ENCODE assay signal across 13 mouse cellular contexts in genomic region chr1:161196364-161196763, GRCm38 (mm10). TPM values are rescaled to one million over a fixed set of nuclear protein-coding genes. Genes with fewer than 3 reads are reported as not detected.
DNase-seq lines count a peak whose midpoint lies in the region; ATAC-seq and TF ChIP-seq lines count a peak whose summit lies in the region.
"Not testable (repeated sequence)": the region's sequence is repeated elsewhere in the genome, so short reads cannot be mapped to it uniquely, and the experiment has no call there.
"Had no signal": no experiment of that assay in that cellular context is flagged by ENCODE, and none has a peak within 500 bp of the region (broad histone marks: within the 10 kb centered on the region; RNA-seq: fewer than 3 reads in every experiment).

No protein-coding gene starts in this region.

- DNase-seq in MEL (ENCODE audit: low read depth, low spot score); midbrain, embryonic 11.5 days (ENCODE audit: low spot score, missing footprints): not testable (repeated sequence)

- peak; percentile 15 for ATAC-seq in granulocyte monocyte progenitor cell, adult 5-6 weeks (replicated peaks; ENCODE audit: poor library complexity, severe bottlenecking)
- ATAC-seq in hindbrain, embryonic 12.5 days (ENCODE audit: low FRiP score); kidney, embryonic 15.5 days (replicated peaks; ENCODE audit: low FRiP score); liver, embryonic 12.5 days; midbrain, embryonic 11.5 days (ENCODE audit: low FRiP score); neural tube, embryonic 15.5 days (ENCODE audit: low FRiP score): not testable (repeated sequence)

- H3K4me2 ChIP-seq in hindbrain, embryonic 12.5 days (replicated peaks) = peak overlapping the region; percentile 64
- H3K4me2 ChIP-seq in kidney, embryonic 15.5 days = peak overlapping the region; percentile 65
- H3K4me2 ChIP-seq in liver, embryonic 12.5 days = peak overlapping the region; percentile 77
- peak overlapping the region; percentile 55; the same call in 1 of the 2 replicates for H3K4me2 ChIP-seq in midbrain, embryonic 11.5 days
- H3K4me2 ChIP-seq in neural tube, embryonic 15.5 days = peak overlapping the region; percentile 65

- not testable (repeated sequence) for H3K27me3 ChIP-seq in MEL (ENCODE audit: control insufficient read depth in 1 of 2, insufficient read depth in 2 of 2, low read length in 2 of 2); hindbrain, embryonic 12.5 days; kidney, embryonic 15.5 days; liver, embryonic 12.5 days (replicated peaks); midbrain, embryonic 11.5 days (ENCODE audit: control insufficient read depth, insufficient read depth, low read length); neural tube, embryonic 15.5 days (replicated peaks)

- peak overlapping the region; percentile 47 for H3K9ac ChIP-seq in MEL (ENCODE audit: control insufficient read depth, low read depth, low read length, poor library complexity, severe bottlenecking)
- H3K9ac ChIP-seq in hindbrain, embryonic 12.5 days; kidney, embryonic 15.5 days; midbrain, embryonic 11.5 days (ENCODE audit: low read length): not testable (repeated sequence)
- H3K9ac ChIP-seq in liver, embryonic 12.5 days = peak overlapping the region; percentile 67
- H3K9ac ChIP-seq in neural tube, embryonic 15.5 days (replicated peaks) = 0 out of 2 replicates have a peak overlapping the region, but pooled peaks have one; percentile 15

- peak overlapping the region; percentile 92 to 94 for H3K4me3 ChIP-seq in MEL (ENCODE audit: control insufficient read depth in 1 of 2, insufficient read depth in 1 of 2, low read depth in 2 of 2, low read length in 2 of 2)
- H3K4me3 ChIP-seq in embryonic fibroblast, embryonic 13.5 days (ENCODE audit: insufficient read depth, low read length) = peak overlapping the region; percentile 54
- H3K4me3 ChIP-seq in hindbrain, embryonic 12.5 days = peak overlapping the region; percentile 42
- peak overlapping the region; percentile 52 for H3K4me3 ChIP-seq in kidney, embryonic 15.5 days (replicated peaks)
- peak overlapping the region; percentile 61 for H3K4me3 ChIP-seq in liver, embryonic 12.5 days
- peak overlapping the region; percentile 43; the same call in 1 of the 2 replicates for H3K4me3 ChIP-seq in midbrain, embryonic 11.5 days (ENCODE audit: low read depth, low read length)
- H3K4me3 ChIP-seq in neural tube, embryonic 15.5 days (replicated peaks) = peak overlapping the region; percentile 40

- H3K27ac ChIP-seq in MEL (ENCODE audit: control insufficient read depth, low read depth, low read length); kidney, embryonic 15.5 days; liver, embryonic 12.5 days; midbrain, embryonic 11.5 days (ENCODE audit: low read depth, low read length): not testable (repeated sequence)
- H3K27ac ChIP-seq in embryonic fibroblast, embryonic 13.5 days (ENCODE audit: insufficient read depth, low read length) = peak overlapping the region; percentile 70
- H3K27ac ChIP-seq in hindbrain, embryonic 12.5 days = 0 out of 2 replicates have a peak overlapping the region, but pooled peaks have one; percentile 74
- H3K27ac ChIP-seq in neural tube, embryonic 15.5 days (replicated peaks) = peak overlapping the region; percentile 76

- TF ChIP-seq RAD21 in MEL (IDR thresholded peaks at IDR 0.05; ENCODE audit: low read depth, low read length) = not testable (repeated sequence)

- TF ChIP-seq EP300 in MEL (IDR thresholded peaks at IDR 0.05; ENCODE audit: low read depth in 1 of 2, low read length in 2 of 2) = not testable (repeated sequence)

- H3K4me1 ChIP-seq in MEL (ENCODE audit: control insufficient read depth in 1 of 2, insufficient read depth in 2 of 2, low read length in 2 of 2) = peaks cover 4 to 11% of the 10 kb centered on the region in 2 experiments; a peak in 3 of 4 replicates
- H3K4me1 ChIP-seq in embryonic fibroblast, embryonic 13.5 days (ENCODE audit: control insufficient read depth, insufficient read depth, low read length); hindbrain, embryonic 12.5 days; kidney, embryonic 15.5 days; midbrain, embryonic 11.5 days (ENCODE audit: control insufficient read depth, insufficient read depth, low read length): not testable (repeated sequence)
- H3K4me1 ChIP-seq in liver, embryonic 12.5 days = peaks cover 20% of the 10 kb centered on the region
- H3K4me1 ChIP-seq in neural tube, embryonic 15.5 days = peaks cover 11% of the 10 kb centered on the region

- TF ChIP-seq CTCF in MEL (IDR thresholded peaks at IDR 0.05 in 2 of 3, conservative IDR thresholded peaks at IDR 0.05 in 1 of 3; ENCODE audit: control insufficient read depth in 1 of 3, insufficient read depth in 1 of 3, low read depth in 2 of 3, low read length in 3 of 3, poor library complexity in 1 of 3, severe bottlenecking in 1 of 3); embryonic fibroblast, embryonic 13.5 days (IDR thresholded peaks at IDR 0.05; ENCODE audit: borderline replicate concordance, insufficient read depth, low read length): not testable (repeated sequence)

- H3K36me3 ChIP-seq in MEL (ENCODE audit: control insufficient read depth in 1 of 2, insufficient read depth in 2 of 2, low read length in 2 of 2); hindbrain, embryonic 12.5 days; kidney, embryonic 15.5 days; liver, embryonic 12.5 days; midbrain, embryonic 11.5 days (ENCODE audit: control insufficient read depth, insufficient read depth, low read length); neural tube, embryonic 15.5 days: not testable (repeated sequence)

- 53% methylated on average over 11 of the region's 11 CpGs for whole genome bisulfite sequencing in hindbrain, embryonic 12.5 days
- WGBS in kidney, embryonic 15.5 days = 56% methylated on average over 11 of the region's 11 CpGs
- 63% methylated on average over 11 of the region's 11 CpGs for WGBS in liver, embryonic 12.5 days (ENCODE audit: insufficient replicate concordance)
- WGBS in midbrain, embryonic 11.5 days = 64% methylated on average over 11 of the region's 11 CpGs
- WGBS in neural tube, embryonic 15.5 days = 40% methylated on average over 11 of the region's 11 CpGs

- not testable (repeated sequence) for H3K9me3 ChIP-seq in MEL (replicated peaks; ENCODE audit: insufficient read depth, low read length); hindbrain, embryonic 12.5 days (replicated peaks); kidney, embryonic 15.5 days (replicated peaks); liver, embryonic 12.5 days (replicated peaks); midbrain, embryonic 11.5 days (ENCODE audit: control insufficient read depth, low read length); neural tube, embryonic 15.5 days (replicated peaks)

- not testable (repeated sequence) for TF ChIP-seq POLR2A in MEL (IDR thresholded peaks at IDR 0.05; ENCODE audit: control insufficient read depth in 1 of 2, insufficient read depth in 1 of 2, low read depth in 1 of 2, low read length in 2 of 2, poor library complexity in 1 of 2); embryonic fibroblast, embryonic 13.5 days (IDR thresholded peaks at IDR 0.05; ENCODE audit: low read depth, low read length)

- H3K79me2 ChIP-seq in MEL (ENCODE audit: control insufficient read depth, insufficient read depth, low read length, poor library complexity) = not testable (repeated sequence)

RNA-seq across cellular contexts. Expression of gene Tex50, which starts 37.2 kb away (rescaled TPM):
- not detected in 2 replicates for total RNA-seq in MEL (2012; rRNA removed)
- polyA plus RNA-seq in MEL (2012; ENCODE audit: insufficient read depth in 1 of 2, insufficient read length in 2 of 2, low read depth in 1 of 2, low replicate concordance in 2 of 2, missing spikeins in 1 of 2) = not detected
- polyA plus RNA-seq in embryonic fibroblast, embryonic 13.5 days (2011; ENCODE audit: insufficient read length, low read depth, missing spikeins) = not detected in 2 replicates
- total RNA-seq in granulocyte monocyte progenitor cell, adult 5-6 weeks (2014; fragmentation: Nextera tagmentation) = not detected in 2 replicates
- total RNA-seq in granulocyte monocyte progenitor cell, adult 5-6 weeks (2017) = not detected in 2 replicates
- 0.26 TPM in 1 of 2 replicates, not detected in the other for polyA plus RNA-seq in hindbrain, embryonic 12.5 days (2016; fragmentation: Nextera tagmentation; extraction: Ambion mirVana)
- polyA plus RNA-seq in kidney, embryonic 15.5 days (2015; fragmentation: Nextera tagmentation; extraction: Ambion mirVana) = 0.27 and 0.32 TPM in 2 replicates
- polyA plus RNA-seq in liver, embryonic 12.5 days (2016; fragmentation: Nextera tagmentation; extraction: Ambion mirVana) = not detected in 2 replicates
- polyA plus RNA-seq in midbrain, embryonic 11.5 days (2014; fragmentation: Nextera tagmentation; extraction: Ambion mirVana) = not detected in 2 replicates
- 1.0 and 1.2 TPM in 2 replicates for polyA plus RNA-seq in neural tube, embryonic 15.5 days (2015; fragmentation: Nextera tagmentation; extraction: Ambion mirVana)
- total RNA-seq: gastrocnemius, adult 8-10 months; heart, postnatal 14 days; layer of hippocampus, postnatal 14 days; megakaryocyte, adult 5-6 weeks had no signal
- polyA plus RNA-seq: urinary bladder, adult 2 months had no signal

RNA-seq across cellular contexts. Expression of gene Ankrd45, which starts 53.9 kb away (rescaled TPM):
- not detected in 2 replicates for total RNA-seq in MEL (2012; rRNA removed)
- not detected for polyA plus RNA-seq in MEL (2012; ENCODE audit: insufficient read depth in 1 of 2, insufficient read length in 2 of 2, low read depth in 1 of 2, low replicate concordance in 2 of 2, missing spikeins in 1 of 2)
- polyA plus RNA-seq in embryonic fibroblast, embryonic 13.5 days (2011; ENCODE audit: insufficient read length, low read depth, missing spikeins) = 0.37 and 0.38 TPM in 2 replicates
- not detected in 2 replicates for total RNA-seq in granulocyte monocyte progenitor cell, adult 5-6 weeks (2014; fragmentation: Nextera tagmentation)
- total RNA-seq in granulocyte monocyte progenitor cell, adult 5-6 weeks (2017) = not detected in 2 replicates
- polyA plus RNA-seq in hindbrain, embryonic 12.5 days (2016; fragmentation: Nextera tagmentation; extraction: Ambion mirVana) = 6.4 and 8.2 TPM in 2 replicates
- polyA plus RNA-seq in kidney, embryonic 15.5 days (2015; fragmentation: Nextera tagmentation; extraction: Ambion mirVana) = 5.1 and 5.5 TPM in 2 replicates
- polyA plus RNA-seq in liver, embryonic 12.5 days (2016; fragmentation: Nextera tagmentation; extraction: Ambion mirVana) = not detected in 2 replicates
- polyA plus RNA-seq in midbrain, embryonic 11.5 days (2014; fragmentation: Nextera tagmentation; extraction: Ambion mirVana) = 5.9 and 6.0 TPM in 2 replicates
- polyA plus RNA-seq in neural tube, embryonic 15.5 days (2015; fragmentation: Nextera tagmentation; extraction: Ambion mirVana) = 20.8 and 24.4 TPM in 2 replicates
- total RNA-seq: gastrocnemius, adult 8-10 months; megakaryocyte, adult 5-6 weeks had no signal

RNA-seq across cellular contexts. Expression of gene Prdx6, which starts 54.7 kb away (rescaled TPM):
- 155 and 210 TPM in 2 replicates for total RNA-seq in MEL (2012; rRNA removed)
- 100 to 1,000 TPM in 1 of 2 experiments, not detected in 1; 300 TPM for polyA plus RNA-seq in MEL (2012; ENCODE audit: insufficient read depth in 1 of 2, insufficient read length in 2 of 2, low read depth in 1 of 2, low replicate concordance in 2 of 2, missing spikeins in 1 of 2)
- 160 and 203 TPM in 2 replicates for polyA plus RNA-seq in embryonic fibroblast, embryonic 13.5 days (2011; ENCODE audit: insufficient read length, low read depth, missing spikeins)
- 217 and 261 TPM in 2 replicates for total RNA-seq in granulocyte monocyte progenitor cell, adult 5-6 weeks (2014; fragmentation: Nextera tagmentation)
- total RNA-seq in granulocyte monocyte progenitor cell, adult 5-6 weeks (2017) = 373 and 405 TPM in 2 replicates
- polyA plus RNA-seq in hindbrain, embryonic 12.5 days (2016; fragmentation: Nextera tagmentation; extraction: Ambion mirVana) = 314 and 331 TPM in 2 replicates
- 489 and 496 TPM in 2 replicates for polyA plus RNA-seq in kidney, embryonic 15.5 days (2015; fragmentation: Nextera tagmentation; extraction: Ambion mirVana)
- 467 and 508 TPM in 2 replicates for polyA plus RNA-seq in liver, embryonic 12.5 days (2016; fragmentation: Nextera tagmentation; extraction: Ambion mirVana)
- polyA plus RNA-seq in midbrain, embryonic 11.5 days (2014; fragmentation: Nextera tagmentation; extraction: Ambion mirVana) = 389 and 403 TPM in 2 replicates
- polyA plus RNA-seq in neural tube, embryonic 15.5 days (2015; fragmentation: Nextera tagmentation; extraction: Ambion mirVana) = 168 and 232 TPM in 2 replicates

Comparison
In these comparisons a context has a peak if more than half of its experiments do, and no peak if none do; other contexts are left out.
1. H3K4me3 ChIP-seq: peak in every context shown above with its lines; median percentile 93 in MEL; 61 in liver, embryonic 12.5 days; 54 in embryonic fibroblast, embryonic 13.5 days; 52 in kidney, embryonic 15.5 days; 43 in midbrain, embryonic 11.5 days; 42 in hindbrain, embryonic 12.5 days; 40 in neural tube, embryonic 15.5 days.